Comparison of ENCODE assay signal across 9 mouse cellular contexts in genomic region chr5:133991556-133991955, GRCm38 (mm10).
A peak's percentile ranks its signal among the peaks of the same experiment; 100 is the strongest.
DNase-seq lines count a peak whose midpoint lies in the region; ATAC-seq lines count a peak whose summit lies in the region.
"Had no signal": no experiment of that assay in that cellular context is flagged by ENCODE, and none has a peak within 500 bp of the region (broad histone marks: within the 10 kb centered on the region; RNA-seq: fewer than 3 reads in every experiment).

No protein-coding gene starts in this region.

- no peak overlapping the region for H3K9ac ChIP-seq in hindbrain, embryonic 14.5 days
- no peak overlapping the region for H3K9ac ChIP-seq in hindbrain, embryonic 13.5 days
- no peak overlapping the region for H3K9ac ChIP-seq in kidney, embryonic 15.5 days

- H3K27me3 ChIP-seq in hindbrain, embryonic 14.5 days (ENCODE audit: control insufficient read depth, insufficient read depth, low read length), result 0 out of 2 replicates have a peak, but pooled peaks cover 4% of the 10 kb centered on the region
- H3K27me3 ChIP-seq in hindbrain, embryonic 13.5 days, result 0 out of 2 replicates have a peak, but pooled peaks cover 6% of the 10 kb centered on the region
- H3K27me3 ChIP-seq in kidney, embryonic 15.5 days, result no peaks in the 10 kb centered on the region

- H3K4me3 ChIP-seq in hindbrain, embryonic 14.5 days (replicated peaks; ENCODE audit: low read length), result no peak overlapping the region
- H3K4me3 ChIP-seq in hindbrain, embryonic 13.5 days, result no peak overlapping the region
- H3K4me3 ChIP-seq in kidney, embryonic 15.5 days (replicated peaks), result no peak overlapping the region

- no peaks in the 10 kb centered on the region for H3K9me3 ChIP-seq in hindbrain, embryonic 14.5 days (ENCODE audit: control insufficient read depth, low read length)
- H3K9me3 ChIP-seq in hindbrain, embryonic 13.5 days, result no peaks in the 10 kb centered on the region
- H3K9me3 ChIP-seq in kidney, embryonic 15.5 days (replicated peaks), result no peaks in the 10 kb centered on the region

- intact Hi-C loops in heart, postnatal 10 days (cut with DNase I), result no loop called here

- H3K27ac ChIP-seq in hindbrain, embryonic 14.5 days, result no peak overlapping the region
- no peak overlapping the region for H3K27ac ChIP-seq in hindbrain, embryonic 13.5 days
- no peak overlapping the region for H3K27ac ChIP-seq in kidney, embryonic 15.5 days

- WGBS in hindbrain, embryonic 14.5 days, result 14% methylated on average over 3 of the region's 3 CpGs
- 13% methylated on average over 3 of the region's 3 CpGs for WGBS in hindbrain, embryonic 13.5 days
- WGBS in kidney, embryonic 15.5 days, result 49% methylated on average over 3 of the region's 3 CpGs

- no peaks in the 10 kb centered on the region for H3K36me3 ChIP-seq in hindbrain, embryonic 14.5 days (replicated peaks; ENCODE audit: control insufficient read depth, insufficient read depth)
- no peaks in the 10 kb centered on the region for H3K36me3 ChIP-seq in hindbrain, embryonic 13.5 days
- no peaks in the 10 kb centered on the region for H3K36me3 ChIP-seq in kidney, embryonic 15.5 days

- H3K4me1 ChIP-seq in hindbrain, embryonic 14.5 days (replicated peaks; ENCODE audit: control insufficient read depth, insufficient read depth, low read length), result 0 out of 2 replicates have a peak, but pooled peaks cover 4% of the 10 kb centered on the region
- peaks cover 11% of the 10 kb centered on the region for H3K4me1 ChIP-seq in hindbrain, embryonic 13.5 days (replicated peaks)
- H3K4me1 ChIP-seq in kidney, embryonic 15.5 days, result no peaks in the 10 kb centered on the region

- DNase-seq in hindbrain, embryonic 14.5 days (ENCODE audit: low spot score), result peak; percentile 51
- DNase-seq in urinary bladder, postnatal 14 days (ENCODE audit: low spot score), result peak; percentile 50
- no peak for DNase-seq in urinary bladder, adult 2 months (ENCODE audit: low spot score)
- peak; percentile 57 to 66 for DNase-seq in heart, postnatal 10 days
- DNase-seq in urinary bladder, postnatal 36 days (ENCODE audit: low spot score in 2 of 2), result peak; percentile 6 to 9
- no peak for DNase-seq in frontal cortex, adult 2 months (ENCODE audit: extremely low spot score in 1 of 2, low spot score in 1 of 2)
- DNase-seq: spleen, adult 18-20 months had no signal

- no peak for ATAC-seq in hindbrain, embryonic 14.5 days (ENCODE audit: low FRiP score)
- no peak for ATAC-seq in hindbrain, embryonic 13.5 days (ENCODE audit: low FRiP score)
- no peak for ATAC-seq in kidney, embryonic 15.5 days (replicated peaks; ENCODE audit: low FRiP score)

- H3K4me2 ChIP-seq in hindbrain, embryonic 14.5 days (replicated peaks), result no peak overlapping the region
- no peak overlapping the region for H3K4me2 ChIP-seq in hindbrain, embryonic 13.5 days
- H3K4me2 ChIP-seq in kidney, embryonic 15.5 days, result no peak overlapping the region

Comparison
In these comparisons a context has a peak if more than half of its experiments do, and no peak if none do; other contexts are left out.
1. DNase-seq: peak in hindbrain, embryonic 14.5 days (single experiment), urinary bladder, postnatal 14 days (single experiment), heart, postnatal 10 days (2 of 2) and urinary bladder, postnatal 36 days (2 of 2); none in urinary bladder, adult 2 months (single experiment) and frontal cortex, adult 2 months (0 of 2).